Mouse (Mus musculus) MEL (cell line): ENCODE data around the gene Inpp5a. TPM values are rescaled to one million over a fixed set of nuclear protein-coding genes. Genes with fewer than 3 reads are reported as not detected.

Experiments used
- DNase-seq: peaks from one replicate; pipeline ENCODE4 v3.0.0; 2011; ENCODE audit warnings: low read depth, low spot score
- H3K27ac ChIP-seq: 2 replicates; pipeline ENCODE4 v1.5.1; 2012; ENCODE audit warnings: low read depth, mild to moderate bottlenecking, control low read depth, low read length, moderate library complexity; ENCODE audit not compliant: control insufficient read depth
- H3K27me3 ChIP-seq, 2 experiments: fragments of 150-350 bp in 1 of 2; sonication (generic) in 1 of 2; 2 replicates each; pipeline ENCODE4 v1.6.1; 2012; ENCODE audit warnings: low read length in 2 of 2, mild to moderate bottlenecking in 2 of 2, improper control_type of control experiment in 1 of 2, moderate library complexity in 1 of 2; ENCODE audit not compliant: insufficient read depth in 2 of 2, control insufficient read depth in 1 of 2
- H3K36me3 ChIP-seq, 2 experiments: 2 replicates each; pipeline ENCODE4 v1.6.1; 2012 to 2014; ENCODE audit warnings: low read length in 2 of 2, improper control_type of control experiment in 1 of 2, inconsistent platforms in 1 of 2, mild to moderate bottlenecking in 1 of 2; ENCODE audit not compliant: insufficient read depth in 2 of 2, control insufficient read depth in 1 of 2
- H3K4me1 ChIP-seq, 2 experiments: fragments of 150-350 bp in 1 of 2; sonication (generic) in 1 of 2; 2 replicates each; pipeline ENCODE4 v1.6.1; 2012; ENCODE audit warnings: low read length in 2 of 2, improper control_type of control experiment in 1 of 2, mild to moderate bottlenecking in 1 of 2; ENCODE audit not compliant: insufficient read depth in 2 of 2, control insufficient read depth in 1 of 2
- H3K4me3 ChIP-seq, 2 experiments: fragments of 150-350 bp in 1 of 2; sonication (generic) in 1 of 2; 2 replicates each; pipeline ENCODE4 v1.5.1; 2012; ENCODE audit warnings: low read depth in 2 of 2, low read length in 2 of 2, mild to moderate bottlenecking in 2 of 2, moderate library complexity in 2 of 2, control low read depth in 1 of 2, improper control_type of control experiment in 1 of 2; ENCODE audit not compliant: control insufficient read depth in 1 of 2, insufficient read depth in 1 of 2
- H3K79me2 ChIP-seq: 2 replicates; pipeline ENCODE4 v1.6.1; 2012; ENCODE audit warnings: mild to moderate bottlenecking, low read length, moderate library complexity; ENCODE audit not compliant: control insufficient read depth, poor library complexity, insufficient read depth
- H3K9ac ChIP-seq: 2 replicates; pipeline ENCODE4 v1.6.1; 2012; ENCODE audit warnings: low read depth, mild to moderate bottlenecking, control low read depth, low read length, moderate library complexity; ENCODE audit not compliant: control insufficient read depth, poor library complexity, severe bottlenecking
- H3K9me3 ChIP-seq: fragments of 150-350 bp; sonication (generic); replicated peaks from 2 replicates; pipeline ENCODE4 v1.6.1; 2012; ENCODE audit warnings: mild to moderate bottlenecking, low read length, improper control_type of control experiment, moderate library complexity; ENCODE audit not compliant: insufficient read depth
- CHD1 ChIP-seq: IDR thresholded peaks from 2 replicates; pipeline ENCODE4 v1.6.1; 2012; ENCODE audit warnings: low read depth, mild to moderate bottlenecking, inconsistent platforms, low read length, improper control_type of control experiment
- CHD2 ChIP-seq: IDR thresholded peaks from 2 replicates; pipeline ENCODE4 v1.6.1; 2011; ENCODE audit warnings: low read length, improper control_type of control experiment
- CTCF ChIP-seq, 3 experiments: IDR thresholded peaks in 2 of 3; conservative IDR thresholded peaks in 1 of 3; 2 replicates each; pipeline ENCODE4 v1.5.1; 2011 to 2012; ENCODE audit warnings: low read length in 3 of 3, low read depth in 2 of 3, mild to moderate bottlenecking in 2 of 3, improper control_type of control experiment in 1 of 3, inconsistent platforms in 1 of 3, mixed read lengths in 1 of 3, moderate library complexity in 1 of 3; ENCODE audit not compliant: control insufficient read depth in 1 of 3, insufficient read depth in 1 of 3, poor library complexity in 1 of 3, severe bottlenecking in 1 of 3
- ELF1 ChIP-seq: IDR thresholded peaks from 2 replicates; pipeline ENCODE4 v1.6.1; 2014; ENCODE audit warnings: low read depth, mild to moderate bottlenecking, inconsistent platforms, low read length, improper control_type of control experiment, moderate library complexity
- ETS1 ChIP-seq: IDR thresholded peaks from 2 replicates; pipeline ENCODE4 v1.6.1; 2012; ENCODE audit warnings: low read depth, mild to moderate bottlenecking, inconsistent platforms, low read length, improper control_type of control experiment, moderate library complexity
- GABPA ChIP-seq: IDR thresholded peaks from 2 replicates; pipeline ENCODE4 v1.6.1; 2012; ENCODE audit warnings: low read depth, mild to moderate bottlenecking, inconsistent platforms, low read length, improper control_type of control experiment, moderate library complexity
- GATA1 ChIP-seq: IDR thresholded peaks from 2 replicates; pipeline ENCODE4 v1.6.1; 2011; ENCODE audit warnings: low read depth, low read length, improper control_type of control experiment
- HCFC1 ChIP-seq: IDR thresholded peaks from 2 replicates; pipeline ENCODE4 v1.6.1; 2012; ENCODE audit warnings: low read depth, mild to moderate bottlenecking, inconsistent platforms, low read length, improper control_type of control experiment, moderate library complexity
- MAFK ChIP-seq: IDR thresholded peaks from 2 replicates; pipeline ENCODE4 v1.6.1; 2011; ENCODE audit warnings: low read depth, mild to moderate bottlenecking, low read length, improper control_type of control experiment, borderline replicate concordance
- MAX ChIP-seq: IDR thresholded peaks from 2 replicates; pipeline ENCODE4 v1.6.1; 2011; ENCODE audit warnings: low read length, improper control_type of control experiment
- MAZ ChIP-seq: IDR thresholded peaks from 2 replicates; pipeline ENCODE4 v1.6.1; 2012; ENCODE audit warnings: low read depth, mild to moderate bottlenecking, inconsistent platforms, low read length, improper control_type of control experiment
- MEF2A ChIP-seq: IDR thresholded peaks from 2 replicates; pipeline ENCODE4 v1.6.1; 2014; ENCODE audit warnings: low read depth, mild to moderate bottlenecking, inconsistent platforms, low read length, improper control_type of control experiment; ENCODE audit not compliant: poor library complexity, insufficient replicate concordance, severe bottlenecking; ENCODE audit errors: extremely low read depth
- MXI1 ChIP-seq: IDR thresholded peaks from 2 replicates; pipeline ENCODE4 v1.6.1; 2011; ENCODE audit warnings: mild to moderate bottlenecking, low read depth, low read length, improper control_type of control experiment
- MYB ChIP-seq: IDR thresholded peaks from 2 replicates; pipeline ENCODE4 v1.6.1; 2011; ENCODE audit warnings: mild to moderate bottlenecking, low read depth, low read length, improper control_type of control experiment
- NELFE ChIP-seq: IDR thresholded peaks from 2 replicates; pipeline ENCODE4 v1.6.1; 2011; ENCODE audit warnings: low read depth, low read length, improper control_type of control experiment
- POLR2AphosphoS2 ChIP-seq: IDR thresholded peaks from 2 replicates; pipeline ENCODE4 v1.6.1; 2011; ENCODE audit warnings: low read length, improper control_type of control experiment
- SMC3 ChIP-seq: IDR thresholded peaks from 2 replicates; pipeline ENCODE4 v1.6.1; 2011; ENCODE audit warnings: low read depth, low read length, improper control_type of control experiment
- TAL1 ChIP-seq: IDR thresholded peaks from 2 replicates; pipeline ENCODE4 v1.6.1; 2012; ENCODE audit warnings: mild to moderate bottlenecking, inconsistent platforms, low read length, moderate library complexity, mixed read lengths
- TBP ChIP-seq: IDR thresholded peaks from 2 replicates; pipeline ENCODE4 v1.8.0; 2011; ENCODE audit warnings: low read depth, low read length, improper control_type of control experiment
- TCF12 ChIP-seq: IDR thresholded peaks from 2 replicates; pipeline ENCODE4 v1.6.1; 2014; ENCODE audit warnings: low read depth, mild to moderate bottlenecking, inconsistent platforms, low read length, improper control_type of control experiment, moderate library complexity
- UBTF ChIP-seq: IDR thresholded peaks from 2 replicates; pipeline ENCODE4 v1.6.1; 2012; ENCODE audit warnings: low read depth, mild to moderate bottlenecking, inconsistent platforms, low read length, improper control_type of control experiment, moderate library complexity, borderline replicate concordance; ENCODE audit not compliant: insufficient read depth
- USF1 ChIP-seq: IDR thresholded peaks from 2 replicates; pipeline ENCODE4 v1.6.1; 2014; ENCODE audit warnings: low read depth, mild to moderate bottlenecking, inconsistent platforms, low read length, improper control_type of control experiment, moderate library complexity
- ZMIZ1 ChIP-seq: IDR thresholded peaks from 2 replicates; pipeline ENCODE4 v1.6.1; 2012; ENCODE audit warnings: low read depth, mild to moderate bottlenecking, inconsistent platforms, low read length, improper control_type of control experiment, moderate library complexity
- ZNF384 ChIP-seq: IDR thresholded peaks from 2 replicates; pipeline ENCODE4 v1.6.1; 2012; ENCODE audit warnings: low read depth, mild to moderate bottlenecking, inconsistent platforms, low read length, improper control_type of control experiment
- polyA plus RNA-seq, 2 experiments: library from polyadenylated mRNA; stranded (reverse) in 1 of 2; unstranded in 1 of 2; fragments of >175 nt in 1 of 2; fragments of >200 nt in 1 of 2; gene quantifications; 2 replicates each; pipeline versions ENCODE4 v1.2.1 to v1.2.4; 2012; ENCODE audit warnings: low replicate concordance in 2 of 2, low read depth in 1 of 2; ENCODE audit not compliant: insufficient read length in 2 of 2, insufficient read depth in 1 of 2, missing spikeins in 1 of 2
- total RNA-seq: library from RNA; depleted of rRNA; stranded (reverse); fragments of 300-350 nt; gene quantifications from 2 replicates; pipeline ENCODE4 v1.2.3, GENCODE M21; 2012

Inpp5a gene
- total and polyA plus RNA-seq, 3 experiments, result 5.7 to 14.4 TPM; not detected in 1

GRCm38 (mm10) chr7:139436951-139437350 lies 48.0 kb downstream of the Inpp5a start:
- no peak overlapping the region for H3K9ac ChIP-seq
- no peaks in the 10 kb centered on the region for H3K27me3 ChIP-seq
- H3K36me3 ChIP-seq, result peaks cover 0 to 5% of the 10 kb centered on the region in 2 experiments; a peak in 1 of 4 replicates
- H3K79me2 ChIP-seq, result no peaks in the 10 kb centered on the region
- no peaks in the 10 kb centered on the region for H3K9me3 ChIP-seq
- no peak for DNase-seq
- peaks cover 3 to 12% of the 10 kb centered on the region in 2 experiments; a peak in 2 of 4 replicates for H3K4me1 ChIP-seq
- no peak for TF ChIP-seq GATA1
- TF ChIP-seq MEF2A, result no peak
- no peak for TF ChIP-seq CHD2
- no peak for TF ChIP-seq UBTF
- no peak for TF ChIP-seq MYB
- no peak for TF ChIP-seq MXI1
- TF ChIP-seq TBP, result no peak
- no peak overlapping the region for H3K4me3 ChIP-seq
- H3K27ac ChIP-seq, result no peak overlapping the region

GRCm38 (mm10) chr7:139437471-139437870 lies 48.6 kb downstream of the Inpp5a start:
- H3K79me2 ChIP-seq, result no peaks in the 10 kb centered on the region
- peaks cover 0 to 5% of the 10 kb centered on the region in 2 experiments; a peak in 1 of 4 replicates for H3K36me3 ChIP-seq
- DNase-seq, result no peak
- H3K4me1 ChIP-seq, result peaks cover 3 to 13% of the 10 kb centered on the region in 2 experiments; a peak in 2 of 4 replicates
- no peak overlapping the region for H3K27ac ChIP-seq
- H3K4me3 ChIP-seq, result no peak overlapping the region
- H3K27me3 ChIP-seq, result no peaks in the 10 kb centered on the region
- H3K9me3 ChIP-seq, result no peaks in the 10 kb centered on the region
- H3K9ac ChIP-seq, result no peak overlapping the region
- TF ChIP-seq CHD1, result no peak
- TF ChIP-seq, all 39 proteins: peak for 0

GRCm38 (mm10) chr7:139437926-139438600 lies 49.2 kb downstream of the Inpp5a start:
- no peaks in the 10 kb centered on the region for H3K9me3 ChIP-seq
- H3K27ac ChIP-seq, result no peak overlapping the region
- peaks cover 0 to 5% of the 10 kb centered on the region in 2 experiments; a peak in 1 of 4 replicates for H3K36me3 ChIP-seq
- no peak overlapping the region for H3K9ac ChIP-seq
- H3K4me1 ChIP-seq, result peaks cover 3 to 13% of the 10 kb centered on the region in 2 experiments; a peak in 2 of 4 replicates
- no peak for TF ChIP-seq SMC3
- TF ChIP-seq CHD2, result no peak
- TF ChIP-seq MYB, result no peak
- TF ChIP-seq ELF1, result no peak
- no peak for TF ChIP-seq HCFC1
- no peak for TF ChIP-seq TAL1
- TF ChIP-seq USF1, result no peak
- TF ChIP-seq MAZ, result no peak
- no peak for TF ChIP-seq ZMIZ1
- no peak for TF ChIP-seq POLR2AphosphoS2
- TF ChIP-seq MAFK, result no peak
- no peak for TF ChIP-seq ETS1
- TF ChIP-seq NELFE, result no peak
- TF ChIP-seq MAX, result no peak
- no peak for TF ChIP-seq GABPA
- TF ChIP-seq TCF12, result no peak
- TF ChIP-seq ZNF384, result no peak
- TF ChIP-seq CTCF (IDR thresholded peaks at IDR 0.05 in 2 of 3, conservative IDR thresholded peaks at IDR 0.05 in 1 of 3; ENCODE audit: control insufficient read depth in 1 of 3, insufficient read depth in 1 of 3, low read depth in 2 of 3, low read length in 3 of 3, poor library complexity in 1 of 3, severe bottlenecking in 1 of 3), result no peak
- TF ChIP-seq, all 39 proteins: peak for 0
- Histone ChIP-seq H3K4me3 (no peak overlapping the region), H3K79me2 (no peaks in the 10 kb centered on the region), H3K27me3 (no peaks in the 10 kb centered on the region)
- no peak for DNase-seq
